Mouse (Mus musculus): Measurements from ENCODE around the gene Gm20388.

DNA sequence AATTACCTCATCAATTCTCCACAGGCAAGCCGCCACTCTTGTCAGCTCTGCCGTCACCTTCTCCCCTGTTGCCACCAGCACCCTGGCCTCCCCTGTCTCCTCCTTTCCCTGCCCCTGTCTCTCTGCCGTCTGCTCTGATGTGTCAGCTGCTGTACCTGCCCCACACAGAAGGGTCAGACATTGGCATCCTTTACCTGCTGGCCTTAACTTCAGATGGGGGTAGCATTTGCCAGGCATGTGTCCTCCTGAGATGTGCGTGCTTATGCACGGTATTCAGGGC, 2883.5 kb downstream of the Gm20388 start:
- TF ChIP-seq GATA1 (IDR thresholded peaks at IDR 0.05; ENCODE audit: low read length) (no peak), TAL1 (IDR thresholded peaks at IDR 0.05; ENCODE audit: low read length) (no peak)

Measured in erythroblast, embryonic 14.5 days (primary cell).